Mouse (Mus musculus) liver, embryonic 14.5 days (tissue): ENCODE results near the gene Pbx1.

Experiments
- CTCF ChIP-seq: IDR thresholded peaks from 2 replicates; pipeline ENCODE4 v1.5.1; 2016; ENCODE audit warnings: antibody characterized with exemption, low read depth, control low read depth
- EP300 ChIP-seq: IDR thresholded peaks from 2 replicates; pipeline ENCODE4 v1.6.1; 2016; ENCODE audit warnings: antibody characterized with exemption, low read depth

GRCm38 (mm10) chr1:168166841-168167240, 265.2 kb downstream of the Pbx1 start:
- TF ChIP-seq EP300: no peak
- no peak for TF ChIP-seq CTCF
